Mouse (Mus musculus): ENCODE measurements around the gene Ccr4. TPM values are rescaled to one million over a fixed set of nuclear protein-coding genes. Genes with fewer than 3 reads are reported as not detected.

Gene Ccr4
- polyA plus RNA-seq, 1 experiment from 2014 or later, result not detected

DNA sequence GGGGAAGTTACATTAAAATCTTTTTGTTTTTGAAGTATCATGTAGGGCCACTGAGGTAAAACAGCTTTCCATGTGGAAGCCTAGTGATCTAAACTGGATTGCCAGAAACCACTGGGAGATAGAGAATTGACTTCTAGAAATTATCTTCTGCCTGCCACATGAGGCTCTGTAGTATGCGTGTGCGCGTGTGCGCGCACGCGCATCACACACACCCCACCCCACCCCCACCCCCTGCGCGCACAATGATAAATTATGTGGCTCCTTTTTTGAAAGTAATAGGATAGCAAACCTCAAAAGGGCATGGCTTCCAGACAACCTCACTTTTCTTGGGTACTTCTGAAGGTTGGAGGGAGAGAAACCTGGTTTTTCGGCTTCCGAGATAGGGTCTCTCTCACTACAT, 2.8 kb downstream of the Ccr4 start:
- Histone ChIP-seq H3K9me3 (ENCODE audit: control insufficient read depth, low read length) (no peaks in the 10 kb centered on the region), H3K4me1 (ENCODE audit: control insufficient read depth, insufficient read depth, low read length) (no peaks in the 10 kb centered on the region), H3K27me3 (ENCODE audit: control insufficient read depth, insufficient read depth, low read length) (no peaks in the 10 kb centered on the region), H3K27ac (replicated peaks; ENCODE audit: low read depth, low read length) (no peak overlapping the region), H3K36me3 (ENCODE audit: control insufficient read depth, insufficient read depth, low read length) (no peaks in the 10 kb centered on the region), H3K9ac (replicated peaks; ENCODE audit: low read length) (no peak overlapping the region), H3K4me3 (replicated peaks; ENCODE audit: low read depth, low read length) (no peak overlapping the region), H3K4me2 (ENCODE audit: low read length) (no peak overlapping the region)
- no peak for DNase-seq
- 98% methylated on average over 11 of the region's 11 CpGs for WGBS
- ATAC-seq (ENCODE audit: low FRiP score, low TSS enrichment), result no peak

DNA sequence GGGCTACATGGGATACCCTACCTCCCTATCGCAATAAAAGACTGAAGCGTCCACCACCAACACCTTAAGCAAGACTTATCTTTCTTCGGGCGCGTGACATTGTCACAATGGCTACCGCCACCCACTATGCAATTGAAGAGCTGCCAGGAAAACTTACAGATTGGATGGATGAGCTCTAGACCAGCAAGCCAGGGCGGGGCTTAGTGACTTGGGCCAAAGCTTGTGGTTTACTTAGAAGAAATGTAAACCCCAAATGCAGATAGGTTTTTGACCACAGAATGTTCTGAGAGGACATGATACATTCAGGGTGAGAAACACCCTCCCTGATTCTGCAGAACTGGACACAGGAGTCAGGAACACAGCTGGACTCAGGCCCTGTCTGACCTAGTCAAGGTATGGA, 3.6 kb downstream of the Ccr4 start:
- Histone ChIP-seq H3K9ac (replicated peaks; ENCODE audit: low read length) (no peak overlapping the region), H3K36me3 (ENCODE audit: control insufficient read depth, insufficient read depth, low read length) (no peaks in the 10 kb centered on the region), H3K4me1 (ENCODE audit: control insufficient read depth, insufficient read depth, low read length) (no peaks in the 10 kb centered on the region), H3K4me2 (ENCODE audit: low read length) (no peak overlapping the region), H3K27ac (replicated peaks; ENCODE audit: low read depth, low read length) (no peak overlapping the region), H3K27me3 (ENCODE audit: control insufficient read depth, insufficient read depth, low read length) (no peaks in the 10 kb centered on the region), H3K9me3 (ENCODE audit: control insufficient read depth, low read length) (no peaks in the 10 kb centered on the region), H3K4me3 (replicated peaks; ENCODE audit: low read depth, low read length) (no peak overlapping the region)
- 96% methylated on average over 7 of the region's 7 CpGs for WGBS
- DNase-seq (no peak), ATAC-seq (ENCODE audit: low FRiP score, low TSS enrichment) (no peak)

DNA sequence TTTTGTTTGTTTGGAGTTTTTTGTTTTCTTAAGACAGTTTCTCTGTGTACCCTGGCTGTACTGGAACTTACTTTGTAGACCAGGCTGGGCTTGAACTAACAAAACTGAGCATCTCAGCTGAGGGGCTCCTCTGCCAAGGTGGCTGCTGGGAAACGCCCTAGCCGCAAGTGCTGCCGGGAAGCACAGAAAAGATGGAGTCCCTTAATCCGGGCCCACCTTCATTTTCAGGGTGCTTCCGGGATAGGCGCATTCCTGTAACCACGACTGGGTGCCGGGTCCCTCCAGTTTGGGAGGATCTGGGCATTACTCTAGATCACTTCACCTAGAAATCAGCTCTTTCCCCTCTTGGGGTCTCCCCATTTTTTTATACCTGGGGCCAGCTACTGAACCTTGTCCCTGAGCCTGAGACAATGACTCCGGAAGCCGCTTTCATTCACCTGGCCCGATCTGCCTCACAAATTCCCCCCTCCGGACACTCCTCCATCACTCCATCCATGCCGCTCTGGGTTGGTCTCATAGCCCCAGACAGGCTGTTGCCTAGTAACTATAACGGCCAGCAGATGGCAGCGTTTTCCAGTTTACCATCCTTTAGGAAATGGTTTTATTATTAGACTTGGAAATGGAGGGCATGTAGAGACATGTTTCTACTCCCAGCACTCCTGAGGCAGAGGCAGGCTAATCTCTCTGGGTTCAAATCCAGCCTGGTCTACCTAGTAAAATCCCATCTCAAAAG, 4.8 kb downstream of the Ccr4 start:
- peak; percentile 80 for DNase-seq
- Histone ChIP-seq H3K27me3 (ENCODE audit: control insufficient read depth, insufficient read depth, low read length) (no peaks in the 10 kb centered on the region), H3K4me1 (ENCODE audit: control insufficient read depth, insufficient read depth, low read length) (no peaks in the 10 kb centered on the region), H3K9me3 (ENCODE audit: control insufficient read depth, low read length) (no peaks in the 10 kb centered on the region), H3K4me3 (replicated peaks; ENCODE audit: low read depth, low read length) (no peak overlapping the region), H3K9ac (replicated peaks; ENCODE audit: low read length) (no peak overlapping the region), H3K27ac (replicated peaks; ENCODE audit: low read depth, low read length) (no peak overlapping the region), H3K4me2 (ENCODE audit: low read length) (no peak overlapping the region), H3K36me3 (ENCODE audit: control insufficient read depth, insufficient read depth, low read length) (no peaks in the 10 kb centered on the region)
- 21% methylated on average over 15 of the region's 15 CpGs for WGBS
- no peak for ATAC-seq (ENCODE audit: low FRiP score, low TSS enrichment)

DNA sequence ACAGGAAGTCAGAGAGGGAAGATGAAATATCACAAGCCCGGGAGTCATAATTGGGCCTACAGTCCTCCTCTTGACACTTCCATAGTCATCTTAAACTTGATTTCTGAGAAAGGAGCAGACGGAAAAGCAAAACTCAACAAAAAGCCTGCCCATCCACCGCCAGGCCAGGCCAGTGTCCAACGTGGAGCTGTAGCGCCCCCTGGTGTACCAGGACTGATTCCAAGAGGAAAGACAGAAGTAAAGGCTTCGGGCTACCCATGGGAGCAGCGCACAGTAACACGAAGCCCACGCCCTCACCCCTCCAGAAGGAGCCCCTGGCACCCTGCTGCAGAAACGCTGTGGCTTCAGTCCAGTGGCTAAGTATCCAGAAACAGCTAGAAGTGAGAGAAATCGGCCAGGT, 6.5 kb downstream of the Ccr4 start:
- 10% methylated on average over 11 of the region's 11 CpGs for WGBS
- Histone ChIP-seq H3K4me1 (ENCODE audit: control insufficient read depth, insufficient read depth, low read length) (no peaks in the 10 kb centered on the region), H3K9me3 (ENCODE audit: control insufficient read depth, low read length) (no peaks in the 10 kb centered on the region), H3K9ac (replicated peaks; ENCODE audit: low read length) (no peak overlapping the region), H3K36me3 (ENCODE audit: control insufficient read depth, insufficient read depth, low read length) (no peaks in the 10 kb centered on the region), H3K27ac (replicated peaks; ENCODE audit: low read depth, low read length) (no peak overlapping the region), H3K4me2 (ENCODE audit: low read length) (no peak overlapping the region), H3K27me3 (ENCODE audit: control insufficient read depth, insufficient read depth, low read length) (no peaks in the 10 kb centered on the region), H3K4me3 (replicated peaks; ENCODE audit: low read depth, low read length) (no peak overlapping the region)
- ATAC-seq (ENCODE audit: low FRiP score, low TSS enrichment), result no peak
- peak; percentile 89 for DNase-seq

DNA sequence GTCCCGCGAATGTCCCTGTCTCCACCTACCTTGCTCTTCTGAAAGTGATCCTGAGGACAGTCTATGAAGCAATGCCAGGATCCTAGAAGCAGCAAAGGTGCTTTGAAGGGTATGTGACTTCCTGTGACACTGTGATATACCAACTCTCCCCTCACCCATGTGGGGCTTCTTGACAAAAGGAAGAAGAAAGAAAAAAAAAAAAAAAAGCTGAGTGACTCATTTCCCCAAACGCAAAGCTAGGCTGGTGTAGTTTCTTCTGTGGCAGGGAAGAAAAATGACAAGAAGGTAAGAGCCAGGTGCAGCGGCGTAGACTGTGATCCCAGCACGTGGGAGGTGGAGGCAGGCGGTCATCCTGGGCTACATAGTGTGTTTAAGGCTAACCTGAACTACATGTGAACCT, 8.2 kb downstream of the Ccr4 start:
- H3K4me3 ChIP-seq (replicated peaks; ENCODE audit: low read depth, low read length), result no peak overlapping the region
- DNase-seq (no peak), ATAC-seq (ENCODE audit: low FRiP score, low TSS enrichment) (no peak)
- 88% methylated on average over 7 of the region's 7 CpGs for WGBS
- H3K4me2 ChIP-seq (ENCODE audit: low read length), result no peak overlapping the region
- no peaks in the 10 kb centered on the region for H3K9me3 ChIP-seq (ENCODE audit: control insufficient read depth, low read length)
- no peaks in the 10 kb centered on the region for H3K36me3 ChIP-seq (ENCODE audit: control insufficient read depth, insufficient read depth, low read length)
- H3K9ac ChIP-seq (replicated peaks; ENCODE audit: low read length), result no peak overlapping the region
- H3K27ac ChIP-seq (replicated peaks; ENCODE audit: low read depth, low read length), result no peak overlapping the region
- H3K4me1 ChIP-seq (ENCODE audit: control insufficient read depth, insufficient read depth, low read length), result no peaks in the 10 kb centered on the region
- H3K27me3 ChIP-seq (ENCODE audit: control insufficient read depth, insufficient read depth, low read length), result no peaks in the 10 kb centered on the region

DNA sequence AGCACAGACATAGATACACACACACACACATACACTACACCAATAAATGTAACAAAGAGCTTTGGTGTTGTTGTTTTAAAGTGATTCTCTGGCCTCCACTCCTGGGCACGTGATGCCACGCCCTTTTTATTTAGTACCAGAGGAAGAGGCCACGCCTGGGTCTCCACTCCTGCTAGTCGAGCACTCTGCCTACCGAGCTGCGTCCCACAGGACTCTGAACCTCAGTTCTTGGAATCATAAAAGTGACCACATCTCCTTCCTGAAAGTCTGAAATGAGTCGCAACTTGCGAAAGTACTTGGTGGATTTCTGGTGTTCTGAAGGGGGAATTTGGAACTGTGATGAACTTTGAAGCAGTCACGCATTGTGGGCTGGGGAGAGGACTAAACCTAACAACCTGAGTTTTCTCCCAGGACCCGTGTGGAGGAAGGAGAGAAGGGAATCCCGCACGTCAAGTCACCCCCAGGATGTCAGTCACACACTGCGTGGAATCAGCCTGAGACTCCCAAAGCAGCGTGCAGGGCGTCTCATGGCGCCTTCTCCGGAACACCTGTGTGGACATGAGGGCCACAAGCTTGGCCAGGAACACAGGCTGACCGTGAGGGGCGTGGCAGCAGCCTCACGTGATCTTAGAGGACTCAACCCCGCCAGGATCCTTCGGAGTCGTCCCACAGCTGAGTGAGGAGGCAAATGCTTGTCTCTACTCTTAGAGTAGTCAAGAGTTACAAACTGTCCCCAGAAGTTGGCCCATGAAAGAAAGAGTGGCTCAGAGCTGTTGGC, 17.0 kb downstream of the Ccr4 start:
- 88% methylated on average over 23 of the region's 23 CpGs for WGBS

GRCm38 (mm10) chr9:114486808-114487207, 17.9 kb downstream of the Ccr4 start:
- Histone ChIP-seq H3K9me3 (ENCODE audit: control insufficient read depth, low read length) (no peaks in the 10 kb centered on the region), H3K27ac (replicated peaks; ENCODE audit: low read depth, low read length) (no peak overlapping the region), H3K9ac (replicated peaks; ENCODE audit: low read length) (no peak overlapping the region), H3K27me3 (ENCODE audit: control insufficient read depth, insufficient read depth, low read length) (no peaks in the 10 kb centered on the region), H3K4me1 (ENCODE audit: control insufficient read depth, insufficient read depth, low read length) (no peaks in the 10 kb centered on the region), H3K4me2 (ENCODE audit: low read length) (no peak overlapping the region), H3K36me3 (ENCODE audit: control insufficient read depth, insufficient read depth, low read length) (no peaks in the 10 kb centered on the region), H3K4me3 (replicated peaks; ENCODE audit: low read depth, low read length) (no peak overlapping the region)
- WGBS, result 94% methylated on average over 4 of the region's 4 CpGs
- DNase-seq, result no peak
- ATAC-seq (ENCODE audit: low FRiP score, low TSS enrichment), result no peak

More for the DNA sequence above, 17.0 kb downstream of the Ccr4 start:
- Histone ChIP-seq H3K9ac (replicated peaks; ENCODE audit: low read length) (no peak overlapping the region), H3K4me3 (replicated peaks; ENCODE audit: low read depth, low read length) (no peak overlapping the region), H3K4me1 (ENCODE audit: control insufficient read depth, insufficient read depth, low read length) (no peaks in the 10 kb centered on the region), H3K27me3 (ENCODE audit: control insufficient read depth, insufficient read depth, low read length) (no peaks in the 10 kb centered on the region), H3K9me3 (ENCODE audit: control insufficient read depth, low read length) (no peaks in the 10 kb centered on the region), H3K36me3 (ENCODE audit: control insufficient read depth, insufficient read depth, low read length) (no peaks in the 10 kb centered on the region), H3K27ac (replicated peaks; ENCODE audit: low read depth, low read length) (no peak overlapping the region), H3K4me2 (ENCODE audit: low read length) (no peak overlapping the region)
- no peak for ATAC-seq (ENCODE audit: low FRiP score, low TSS enrichment)
- DNase-seq, result no peak

DNA sequence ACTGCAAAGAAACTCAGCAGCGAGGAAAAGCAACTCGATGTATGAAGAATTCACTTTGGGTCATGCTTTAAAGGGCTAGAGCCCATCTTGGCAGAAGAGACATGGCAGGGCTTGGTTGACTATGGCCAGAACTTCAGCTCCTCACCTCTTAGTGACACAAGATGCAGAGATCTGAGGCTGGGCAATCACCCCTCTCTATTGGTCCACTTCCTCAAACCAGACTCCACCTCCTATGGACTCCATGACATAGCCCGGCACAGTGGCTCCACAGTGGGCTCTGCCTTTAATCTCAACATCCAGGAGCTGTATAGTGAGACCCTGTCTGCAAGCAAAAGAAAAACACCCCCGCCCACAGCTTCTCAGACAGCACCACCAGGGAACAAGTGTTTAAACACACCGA, 19.9 kb downstream of the Ccr4 start:
- WGBS, result 88% methylated on average over 5 of the region's 5 CpGs
- no peak overlapping the region for H3K27ac ChIP-seq (replicated peaks; ENCODE audit: low read depth, low read length)
- H3K4me1 ChIP-seq (ENCODE audit: control insufficient read depth, insufficient read depth, low read length), result no peaks in the 10 kb centered on the region
- ATAC-seq (ENCODE audit: low FRiP score, low TSS enrichment) (no peak), DNase-seq (no peak)
- H3K27me3 ChIP-seq (ENCODE audit: control insufficient read depth, insufficient read depth, low read length), result no peaks in the 10 kb centered on the region
- no peak overlapping the region for H3K4me3 ChIP-seq (replicated peaks; ENCODE audit: low read depth, low read length)
- H3K9me3 ChIP-seq (ENCODE audit: control insufficient read depth, low read length), result no peaks in the 10 kb centered on the region
- H3K4me2 ChIP-seq (ENCODE audit: low read length), result no peak overlapping the region
- H3K36me3 ChIP-seq (ENCODE audit: control insufficient read depth, insufficient read depth, low read length), result no peaks in the 10 kb centered on the region
- no peak overlapping the region for H3K9ac ChIP-seq (replicated peaks; ENCODE audit: low read length)

- Histone ChIP-seq H3K4me2 (ENCODE audit: low read length) (no peak overlapping the region), H3K4me1 (ENCODE audit: control insufficient read depth, insufficient read depth, low read length) (no peaks in the 10 kb centered on the region), H3K27me3 (ENCODE audit: control insufficient read depth, insufficient read depth, low read length) (no peaks in the 10 kb centered on the region), H3K9me3 (ENCODE audit: control insufficient read depth, low read length) (no peaks in the 10 kb centered on the region), H3K27ac (replicated peaks; ENCODE audit: low read depth, low read length) (no peak overlapping the region), H3K4me3 (replicated peaks; ENCODE audit: low read depth, low read length) (no peak overlapping the region), H3K36me3 (ENCODE audit: control insufficient read depth, insufficient read depth, low read length) (0 out of 2 replicates have a peak, but pooled peaks cover 4% of the 10 kb centered on the region), H3K9ac (replicated peaks; ENCODE audit: low read length) (no peak overlapping the region)
- 80% methylated on average over 3 of the region's 3 CpGs for WGBS
- ATAC-seq (ENCODE audit: low FRiP score, low TSS enrichment) (no peak), DNase-seq (no peak)
Observed at GRCm38 (mm10) chr9:114480940-114481339, 23.8 kb downstream of the Ccr4 start.

Data from midbrain, embryonic 14.5 days (tissue).